Mouse (Mus musculus) WW6 (cell line): Measurements from ENCODE around the gene Ccdc113.
"Not testable (repeated sequence)": the region's sequence is repeated elsewhere in the genome, so short reads cannot be mapped to it uniquely, and the experiment has no call there.

Source experiments
- DNase-seq: peaks from one replicate; pipeline ENCODE4 v3.0.0-alpha.2; 2013; ENCODE audit warnings: low read depth, low spot score

The Ccdc113 gene

GRCm38 (mm10) chr8:95602168-95602567 is 68.3 kb downstream of the Ccdc113 start:
- DNase-seq: no peak

GRCm38 (mm10) chr8:95606509-95606908 is 72.6 kb downstream of the Ccdc113 start:
- not testable (repeated sequence) for DNase-seq

GRCm38 (mm10) chr8:95607210-95607609 is 73.3 kb downstream of the Ccdc113 start:
- no peak for DNase-seq
